ENCODE assay signal across 17 mouse cellular contexts in the genomic region with DNA sequence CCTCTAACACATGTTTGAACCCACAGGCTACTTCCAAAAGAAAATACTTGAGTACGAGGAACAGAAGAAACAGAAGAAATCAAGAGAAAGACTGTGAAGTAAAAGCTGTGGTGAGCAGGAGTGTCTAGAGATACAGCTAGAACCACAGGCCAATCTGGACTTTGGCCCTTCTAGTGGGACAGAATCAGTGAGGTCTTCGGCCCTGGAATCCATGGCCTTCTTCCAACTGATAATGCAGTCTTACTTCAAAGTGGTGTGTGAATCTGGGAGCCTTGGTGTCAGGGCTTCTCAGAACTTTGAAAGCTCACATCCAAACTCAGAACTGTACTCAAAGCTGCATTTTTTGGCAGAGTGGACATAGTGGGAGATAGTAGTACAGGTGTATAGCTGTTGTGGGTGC.
"Had no signal": no experiment of that assay in that cellular context is flagged by ENCODE, and none has a peak within 500 bp of the region (broad histone marks: within the 10 kb centered on the region; RNA-seq: fewer than 3 reads in every experiment).

No protein-coding gene starts in this region.

- H3K4me1 ChIP-seq: midbrain, embryonic 13.5 days; midbrain, embryonic 15.5 days; neural tube, embryonic 12.5 days; stomach, embryonic 15.5 days had no signal

- H3K4me3 ChIP-seq: lung, embryonic 15.5 days; megakaryocyte, embryonic 14.5 days; midbrain, embryonic 13.5 days; midbrain, embryonic 15.5 days; neural tube, embryonic 12.5 days; stomach, embryonic 15.5 days had no signal

- H3K9ac ChIP-seq: lung, embryonic 15.5 days; midbrain, embryonic 13.5 days; midbrain, embryonic 15.5 days; neural tube, embryonic 12.5 days; stomach, embryonic 15.5 days had no signal

- DNase-seq: lung, adult 2 months; lung, postnatal 14 days; lung, postnatal 36 days; right cerebral cortex, postnatal 14 days; thymus, adult 2 months; thymus, postnatal 25 days; thymus, postnatal 4 days had no signal

- H3K4me2 ChIP-seq: lung, embryonic 15.5 days; midbrain, embryonic 11.5 days; midbrain, embryonic 13.5 days; midbrain, embryonic 15.5 days; neural tube, embryonic 12.5 days; stomach, embryonic 15.5 days had no signal

- H3K9me3 ChIP-seq: lung, embryonic 15.5 days; megakaryocyte, embryonic 14.5 days; midbrain, embryonic 13.5 days; midbrain, embryonic 15.5 days; neural tube, embryonic 12.5 days; stomach, embryonic 15.5 days had no signal

- H3K27me3 ChIP-seq: lung, embryonic 15.5 days; megakaryocyte, embryonic 14.5 days; midbrain, embryonic 13.5 days; midbrain, embryonic 15.5 days; neural tube, embryonic 12.5 days; stomach, embryonic 15.5 days had no signal

- ATAC-seq: lung, postnatal 0 days; midbrain, embryonic 13.5 days; midbrain, embryonic 15.5 days had no signal

- H3K27ac ChIP-seq: lung, embryonic 15.5 days; macrophage; midbrain, embryonic 13.5 days; midbrain, embryonic 15.5 days; neural tube, embryonic 12.5 days; stomach, embryonic 15.5 days; stomach, postnatal 0 days had no signal
